Mouse (Mus musculus): ENCODE data around the gene Hax1.

Hax1 gene

DNA sequence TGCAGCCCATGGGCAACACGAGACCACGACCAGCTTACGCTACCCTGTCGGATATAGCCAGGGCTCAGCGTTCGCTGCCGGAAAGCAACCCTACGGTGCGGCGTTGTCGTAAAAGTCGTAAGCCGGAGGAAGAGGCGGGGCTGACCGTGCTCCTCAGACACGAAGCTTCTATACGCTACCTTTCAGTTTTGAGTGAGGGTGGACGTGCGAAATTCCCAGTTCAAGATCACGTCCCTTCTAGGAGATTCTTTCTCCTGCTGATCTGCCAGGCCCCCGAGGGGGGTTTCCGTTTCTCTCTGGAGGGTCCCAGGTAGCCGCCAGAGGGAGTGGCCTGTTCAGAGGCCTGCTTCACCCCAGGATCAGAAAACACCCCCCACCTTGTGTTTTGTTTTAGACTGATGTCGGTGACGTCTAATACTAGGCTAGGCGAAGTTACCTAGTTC, at the start of gene Hax1:
TSS of gene Hax1 (minus strand) at position 169 of the 443 bp plus-strand sequence.
- DNase-seq (ENCODE audit: extremely low spot score, low spot score) = peak; percentile 95

DNA sequence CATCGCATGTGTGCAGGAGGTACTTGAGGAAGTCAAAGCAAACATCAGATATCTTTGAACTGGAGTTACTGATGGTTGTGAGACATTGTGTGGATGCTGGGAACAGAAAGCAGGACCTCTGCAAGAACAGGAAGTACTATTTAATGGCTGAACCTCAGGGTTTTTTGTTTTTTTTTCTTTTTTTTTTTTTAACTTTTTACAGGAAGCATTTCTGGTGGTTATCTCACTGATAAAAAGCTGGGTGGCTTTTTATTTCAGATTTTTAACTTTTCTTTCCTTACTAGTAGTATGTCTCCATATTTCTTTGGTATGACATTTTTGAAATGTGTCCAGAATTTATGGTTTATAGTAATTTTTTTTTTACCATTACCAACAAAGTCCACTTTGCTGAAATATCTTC, 37.7 kb upstream of the Hax1 start:
- no peak for DNase-seq (ENCODE audit: extremely low spot score, low spot score)

DNA sequence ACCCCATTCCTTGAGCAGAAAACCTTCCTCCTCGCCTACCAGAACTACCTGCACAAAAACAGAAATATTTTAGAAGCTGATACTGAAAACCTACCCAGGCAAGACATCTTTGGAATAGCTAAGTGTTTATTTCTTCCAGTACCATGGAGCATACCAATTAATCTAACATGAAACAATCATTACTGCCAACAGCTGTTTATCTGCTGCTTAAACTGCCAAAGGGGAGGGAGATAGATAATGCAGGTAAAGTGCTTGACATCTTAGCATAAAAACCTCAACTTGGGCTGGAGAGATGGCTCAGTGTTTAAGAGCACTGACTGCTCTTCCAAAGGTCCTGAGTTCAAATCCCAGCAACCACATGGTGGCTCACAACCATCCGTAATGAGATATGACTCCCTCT, 36.1 kb upstream of the Hax1 start:
- DNase-seq (ENCODE audit: extremely low spot score, low spot score) = no peak

DNA sequence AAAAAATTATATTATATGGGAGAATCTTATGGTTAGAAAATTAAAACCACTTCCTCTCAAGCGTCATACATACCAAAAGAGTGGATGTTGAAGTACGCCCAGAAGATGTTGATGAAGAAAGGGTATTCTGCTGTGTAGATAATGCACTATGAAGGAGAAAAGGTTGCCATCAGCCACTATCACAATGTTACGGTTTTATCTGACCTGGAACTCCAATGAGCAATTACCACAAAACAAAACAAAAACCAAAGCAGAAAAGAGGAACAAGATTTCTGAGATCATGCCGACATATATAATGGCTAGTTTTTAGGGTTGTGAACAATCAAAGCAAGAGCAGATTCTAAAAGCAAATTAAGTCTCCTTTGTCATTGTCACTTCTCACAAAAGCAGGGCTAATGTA, 18.0 kb upstream of the Hax1 start:
- no peak for DNase-seq (ENCODE audit: extremely low spot score, low spot score)

DNA sequence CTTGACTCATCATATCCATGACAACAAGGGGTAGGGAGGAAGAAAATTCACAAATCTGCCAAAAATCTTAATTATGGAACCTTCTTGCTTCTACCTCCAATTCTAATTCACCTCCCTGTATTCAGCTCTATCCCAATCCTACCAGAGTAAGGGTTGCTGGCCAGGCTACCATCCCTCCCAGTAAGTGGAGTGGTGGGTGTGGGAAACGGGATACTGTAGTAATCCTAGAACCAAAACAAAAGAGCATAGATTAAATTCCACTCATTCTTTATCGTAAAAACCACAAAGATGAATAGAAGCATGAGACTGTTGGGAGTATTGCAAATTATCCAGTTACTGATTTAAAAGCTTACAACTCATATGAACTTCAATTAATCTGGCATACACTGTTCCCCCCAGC, 11.7 kb upstream of the Hax1 start:
- no peak for DNase-seq (ENCODE audit: extremely low spot score, low spot score)

DNA sequence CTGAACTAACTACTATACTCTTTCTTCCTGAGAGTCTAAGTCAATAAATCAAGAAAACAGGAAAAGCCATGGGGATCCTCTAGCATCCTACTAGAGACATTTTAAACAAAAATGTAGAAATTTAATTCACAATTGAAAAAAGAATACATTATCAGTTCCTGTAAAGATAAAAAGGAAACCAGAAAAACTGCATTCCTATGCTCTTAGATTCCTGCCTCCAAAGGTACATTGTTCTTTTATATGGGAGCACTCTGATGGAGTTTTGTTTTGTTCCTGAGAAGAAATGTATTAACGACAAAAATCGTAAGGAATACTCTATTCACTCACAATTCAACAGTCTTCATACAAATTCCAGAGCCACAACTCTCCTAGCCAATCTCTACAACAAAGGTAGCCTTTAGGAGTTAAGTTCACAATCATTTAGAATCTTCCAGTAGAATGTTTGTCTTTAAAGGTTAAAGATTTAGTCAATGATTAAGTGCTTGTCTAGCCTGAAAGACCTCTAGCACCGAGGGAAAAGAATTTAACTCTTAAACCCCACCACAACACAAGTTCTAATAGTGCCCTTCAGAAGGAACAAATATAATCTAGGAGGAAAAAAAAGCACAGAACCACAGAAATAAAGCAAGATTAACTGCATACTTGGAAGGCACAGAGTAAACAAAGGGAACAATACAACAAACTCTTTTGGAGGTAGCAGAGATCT, 5.7 kb upstream of the Hax1 start:
- DNase-seq (ENCODE audit: extremely low spot score, low spot score) = no peak

DNA sequence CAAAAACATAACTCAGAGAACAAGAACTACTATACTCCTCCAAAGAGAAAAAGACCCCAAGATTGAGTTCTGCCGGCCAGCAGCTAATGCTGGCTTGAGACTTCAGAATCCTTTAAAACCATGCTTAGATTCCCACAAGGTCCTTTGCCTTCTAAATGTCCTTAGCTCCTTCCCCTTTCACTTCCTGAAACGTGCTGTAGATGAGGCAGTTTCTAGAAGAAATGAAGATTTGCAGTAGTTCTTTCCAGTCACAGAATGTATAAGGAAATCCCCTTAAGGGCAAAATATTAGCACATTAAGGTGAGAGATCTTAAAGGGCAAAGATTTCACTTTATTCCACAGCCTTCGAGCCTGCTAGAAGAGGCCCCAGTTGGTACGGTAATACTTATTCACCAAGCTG, 1.2 kb upstream of the Hax1 start:
- DNase-seq (ENCODE audit: extremely low spot score, low spot score) = no peak

DNA sequence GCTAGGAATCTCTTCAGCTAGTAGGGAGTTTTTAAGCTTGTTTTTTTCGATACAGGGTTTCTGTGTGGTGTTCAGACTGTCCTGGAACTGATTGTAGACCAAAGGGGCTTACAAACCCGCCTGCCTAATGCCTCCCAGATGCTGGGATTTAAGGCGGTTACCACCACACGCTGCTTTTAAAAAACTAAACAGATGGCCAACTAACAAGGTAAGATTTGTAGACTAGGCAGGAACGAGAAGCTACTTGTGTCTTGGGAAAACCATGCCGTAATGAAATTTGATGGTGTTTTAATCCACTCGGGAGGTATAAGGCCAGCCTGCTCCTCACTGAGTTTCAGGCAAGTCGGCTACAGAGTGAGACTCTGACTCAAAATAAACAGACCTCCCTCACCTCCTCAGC, 510 bp upstream of the Hax1 start:
- peak; percentile 48 for DNase-seq (ENCODE audit: extremely low spot score, low spot score)

DNA sequence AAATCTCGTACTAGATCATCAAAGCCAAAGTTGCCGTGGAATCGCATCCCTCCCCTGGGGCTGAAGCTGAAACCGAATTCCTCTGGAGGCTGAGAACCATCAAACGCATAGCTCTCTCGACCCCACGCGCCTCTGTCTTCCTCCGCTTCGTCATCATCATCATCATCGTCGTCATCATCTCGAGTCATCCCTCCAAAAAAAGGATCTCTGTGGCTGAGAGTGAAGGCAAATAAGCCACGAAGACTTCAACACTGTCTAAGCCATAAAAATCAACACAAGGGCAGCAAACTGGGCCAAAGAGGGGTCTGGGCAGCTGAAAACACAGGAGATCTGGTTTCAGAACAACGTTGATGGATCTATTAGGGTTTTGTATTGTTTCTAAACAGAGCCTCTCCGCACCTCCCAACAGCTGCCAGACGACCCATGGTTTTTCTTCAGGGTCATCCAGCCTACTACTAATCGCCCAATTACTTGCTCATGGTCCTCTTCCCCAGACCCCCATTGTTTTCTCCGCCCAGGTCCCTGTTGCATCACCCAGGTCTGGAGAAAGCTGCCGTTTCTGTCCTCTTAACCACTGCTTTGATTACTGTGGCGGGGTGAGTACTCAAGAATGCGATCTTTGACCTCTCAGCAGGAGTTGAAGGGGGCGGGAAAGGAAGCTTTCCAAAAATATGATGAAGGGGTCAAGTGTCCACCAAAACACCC, 637 bp downstream of the Hax1 start:
- no peak for DNase-seq (ENCODE audit: extremely low spot score, low spot score)

DNA sequence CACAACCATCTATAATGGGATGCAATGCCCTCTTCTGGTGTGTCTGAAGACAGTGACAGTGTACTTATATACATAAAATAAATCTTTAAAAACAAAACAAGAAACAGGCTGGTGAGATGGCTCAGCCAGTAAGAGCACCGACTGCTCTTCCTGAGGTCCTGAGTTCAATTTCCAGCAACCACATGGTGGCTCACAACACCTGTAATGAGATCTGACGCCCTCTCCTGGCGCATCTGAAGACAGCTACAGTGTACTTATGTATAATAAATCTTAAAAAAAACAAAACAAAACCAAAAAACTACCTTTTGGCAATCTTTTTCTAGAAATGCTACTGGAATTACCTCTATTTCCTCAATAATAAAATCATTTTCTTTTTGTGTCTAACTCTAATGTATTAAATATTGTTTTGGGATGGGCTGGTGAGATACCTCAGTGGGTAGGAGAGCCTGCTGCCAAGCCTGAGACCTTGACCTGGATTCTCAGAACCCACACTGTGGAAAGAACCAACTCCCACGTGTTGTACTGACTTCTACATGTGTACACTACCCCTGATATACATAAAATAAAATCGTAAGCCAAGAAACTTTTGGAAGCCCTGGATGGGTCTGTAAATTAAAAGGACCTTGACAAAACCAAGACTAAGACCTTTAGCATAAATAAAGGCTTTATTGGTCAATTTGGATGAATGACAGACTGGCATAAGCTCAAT, 3.6 kb downstream of the Hax1 start:
- no peak for DNase-seq (ENCODE audit: extremely low spot score, low spot score)

DNA sequence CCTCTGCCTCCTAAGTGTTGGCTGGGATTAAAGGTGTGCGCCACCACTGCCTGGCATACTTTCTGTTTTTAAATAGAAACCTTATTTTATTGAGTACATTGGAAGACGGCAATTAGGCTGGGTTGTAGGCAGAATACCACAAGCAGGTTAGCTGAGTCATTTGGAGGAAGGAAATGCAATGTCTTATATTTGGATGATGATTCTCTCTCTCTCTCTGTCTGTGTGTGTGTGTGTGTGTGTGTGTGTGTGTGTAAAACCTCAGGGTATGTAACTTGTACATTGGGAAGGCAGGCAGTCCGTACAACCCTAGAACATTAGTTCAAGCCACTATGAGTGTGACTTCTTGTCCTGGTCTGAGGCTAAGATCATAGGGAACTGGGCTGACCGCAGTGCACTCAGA, 10.8 kb downstream of the Hax1 start:
- DNase-seq (ENCODE audit: extremely low spot score, low spot score) = no peak

DNA sequence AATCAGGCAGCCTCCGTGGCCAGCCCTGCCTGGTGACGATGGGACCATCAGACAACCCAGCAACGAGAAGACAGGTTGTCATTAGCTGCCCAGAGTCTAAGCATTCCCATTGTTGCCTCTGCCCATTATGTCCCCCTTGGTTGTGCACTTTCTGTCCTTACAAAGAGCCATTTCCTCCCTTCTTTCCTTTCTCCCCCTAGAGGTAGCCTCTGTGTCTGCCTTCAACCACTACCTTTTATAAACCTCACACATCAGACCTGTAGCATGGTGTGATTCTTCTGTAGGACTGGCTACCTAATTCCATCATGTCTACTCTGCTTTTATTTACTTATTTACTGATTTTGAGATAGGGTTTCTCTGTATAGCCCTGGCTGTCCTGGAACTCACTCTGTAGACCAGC, 11.4 kb downstream of the Hax1 start:
- DNase-seq (ENCODE audit: extremely low spot score, low spot score) = no peak

DNA sequence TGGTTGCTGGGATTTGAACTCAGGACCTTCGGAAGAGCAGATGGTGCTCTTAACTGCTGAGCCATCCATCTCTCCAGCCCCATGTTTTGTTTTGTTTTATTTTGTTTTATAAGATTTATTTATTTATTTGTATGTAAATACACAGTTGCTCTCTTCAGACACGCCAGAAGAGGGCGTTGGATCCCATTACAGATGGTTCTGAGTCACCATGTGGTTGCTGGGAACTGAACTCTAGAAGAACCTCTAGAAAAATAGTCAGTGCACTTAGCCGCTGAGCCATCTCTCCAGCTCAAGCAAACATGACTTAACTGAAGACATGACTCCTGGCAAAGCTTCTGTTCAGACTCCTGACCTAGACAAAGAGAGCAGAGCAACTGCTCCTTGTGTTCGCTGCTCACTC, 16.2 kb downstream of the Hax1 start:
- DNase-seq (ENCODE audit: extremely low spot score, low spot score) = no peak

DNA sequence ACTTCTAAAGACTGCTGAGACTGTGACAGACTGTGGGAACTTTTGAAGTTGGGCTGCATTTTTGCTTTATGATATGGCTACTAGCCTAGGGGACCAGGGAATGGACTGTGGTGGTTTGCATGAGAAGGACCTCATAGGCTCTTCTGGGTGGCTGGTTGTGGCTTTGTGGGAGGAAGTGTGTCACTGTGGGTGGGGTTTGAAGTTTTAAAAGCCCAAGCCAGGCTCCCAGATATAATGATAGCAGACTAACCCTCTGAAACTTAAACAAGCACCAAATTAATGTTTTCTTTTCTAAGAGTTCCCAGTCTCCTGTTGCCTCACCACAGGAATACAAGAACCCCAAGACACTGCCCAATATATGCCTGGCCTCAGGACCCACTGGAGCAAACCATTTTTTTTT, 21.7 kb downstream of the Hax1 start:
- no peak for DNase-seq (ENCODE audit: extremely low spot score, low spot score)

DNA sequence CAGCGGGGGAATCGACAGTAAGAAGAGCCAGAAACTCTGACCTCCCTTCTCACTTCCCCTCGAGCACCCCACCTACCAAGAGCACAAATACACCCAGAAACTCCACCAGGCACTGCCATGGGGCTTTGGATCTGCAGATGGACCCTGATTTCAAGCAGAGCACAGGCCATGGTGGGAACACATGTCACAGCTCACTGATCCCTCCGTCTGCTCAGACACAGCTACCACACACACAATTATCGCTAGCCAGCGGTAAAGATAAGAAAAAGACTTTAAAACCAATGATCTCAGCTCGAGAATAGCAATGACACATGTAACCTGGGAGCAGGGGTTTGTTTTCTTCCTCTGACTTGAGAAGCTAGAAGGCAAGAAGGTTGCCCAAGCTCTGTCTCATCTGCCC, 30.1 kb downstream of the Hax1 start:
- no peak for DNase-seq (ENCODE audit: extremely low spot score, low spot score)

DNA sequence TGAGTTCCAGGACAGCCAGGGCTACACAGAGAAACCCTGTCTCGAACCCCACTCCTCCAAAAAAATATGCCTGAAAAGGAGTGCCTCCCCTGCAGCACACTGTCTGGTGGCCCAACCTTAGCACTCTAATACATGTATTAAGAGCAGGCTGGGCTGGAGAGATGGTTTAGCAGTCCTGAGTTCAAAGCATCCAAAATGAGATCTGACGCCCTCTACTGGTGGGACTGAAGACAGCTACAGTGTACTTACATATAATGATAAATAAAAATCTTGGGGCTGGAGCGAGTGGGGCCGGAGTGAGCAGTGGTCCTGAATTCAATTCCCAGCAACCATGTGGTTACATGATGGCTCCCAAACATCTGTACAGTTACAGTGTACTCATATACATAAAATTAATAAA, 31.6 kb downstream of the Hax1 start:
- no peak for DNase-seq (ENCODE audit: extremely low spot score, low spot score)

DNA sequence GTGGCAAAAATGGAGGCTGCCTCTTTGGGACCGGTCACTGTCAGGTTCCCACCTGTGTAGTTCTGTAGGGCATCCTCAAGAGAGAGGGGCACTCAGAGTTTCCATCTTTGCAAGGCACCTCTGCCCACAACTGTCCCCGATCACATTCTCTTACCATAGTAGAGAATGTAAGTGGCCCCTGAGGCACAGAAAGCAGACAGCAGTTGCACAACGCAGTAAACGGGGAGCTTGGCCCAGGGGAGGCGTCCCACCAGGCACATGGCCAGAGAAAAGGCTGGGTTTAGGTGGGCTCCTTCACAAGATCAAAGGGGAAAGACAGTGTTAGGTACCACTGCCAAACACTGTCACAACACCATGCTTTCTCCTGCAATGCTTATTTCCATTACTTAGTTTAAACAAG, 32.6 kb downstream of the Hax1 start:
- DNase-seq (ENCODE audit: extremely low spot score, low spot score) = no peak

DNA sequence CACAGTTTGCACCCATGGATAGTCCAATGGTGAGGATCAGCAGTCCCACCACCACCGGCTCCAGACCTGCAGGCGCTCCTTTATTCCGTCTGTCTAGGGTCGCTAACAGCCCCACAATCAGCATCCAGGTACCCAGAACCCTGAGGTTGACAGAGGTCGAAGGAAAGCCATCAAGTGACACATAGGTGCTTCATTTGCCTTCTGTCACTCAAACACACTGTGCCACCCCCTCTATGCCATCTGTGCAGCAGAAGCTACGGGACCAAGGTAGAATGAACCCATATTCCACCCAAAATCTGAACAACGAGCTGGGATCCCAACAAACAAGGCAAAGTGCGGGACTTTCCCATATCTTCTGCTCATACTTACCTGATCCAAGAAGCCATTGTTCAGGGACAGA, 33.0 kb downstream of the Hax1 start:
- DNase-seq (ENCODE audit: extremely low spot score, low spot score) = no peak

DNA sequence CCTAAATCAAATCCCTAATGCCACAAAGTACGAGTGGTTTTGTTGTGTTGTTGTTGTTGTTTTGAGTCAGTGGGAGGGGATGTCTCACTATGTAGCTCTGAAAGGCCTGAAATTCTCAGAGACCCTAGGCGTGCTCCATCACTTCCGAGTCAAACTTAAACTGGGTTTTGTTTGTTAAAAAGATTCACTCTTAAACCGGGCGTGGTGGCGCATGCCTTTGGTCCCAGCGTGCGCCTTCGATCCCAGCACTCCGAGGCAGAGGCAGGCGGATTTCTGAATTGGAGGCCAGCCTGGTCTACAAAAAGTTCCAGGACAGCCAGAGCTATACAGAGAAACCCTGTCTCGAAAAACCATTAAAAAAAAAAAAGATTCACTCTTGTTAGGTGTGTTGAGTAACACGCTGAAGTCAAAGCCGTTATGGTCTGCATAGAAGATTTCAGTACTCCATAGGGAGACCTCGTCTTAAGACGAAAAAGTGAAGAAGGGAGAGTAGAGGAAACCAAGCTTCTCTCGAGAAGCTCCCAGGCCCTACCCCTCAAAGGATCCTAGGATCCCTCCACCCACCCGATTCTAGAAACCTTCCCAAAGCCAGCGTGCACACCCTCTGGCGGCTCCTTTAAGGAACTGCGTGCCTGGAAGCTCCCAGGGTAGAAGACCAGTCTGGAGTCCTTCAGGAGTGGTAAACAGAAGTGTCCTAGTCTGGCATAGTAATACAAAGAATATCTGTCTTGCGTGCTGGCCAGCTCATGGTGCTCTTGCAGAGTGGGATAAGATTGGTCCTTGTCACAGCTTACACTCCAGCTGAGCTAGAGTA, 34.4 kb downstream of the Hax1 start:
- peak; percentile 61 for DNase-seq (ENCODE audit: extremely low spot score, low spot score)

DNA sequence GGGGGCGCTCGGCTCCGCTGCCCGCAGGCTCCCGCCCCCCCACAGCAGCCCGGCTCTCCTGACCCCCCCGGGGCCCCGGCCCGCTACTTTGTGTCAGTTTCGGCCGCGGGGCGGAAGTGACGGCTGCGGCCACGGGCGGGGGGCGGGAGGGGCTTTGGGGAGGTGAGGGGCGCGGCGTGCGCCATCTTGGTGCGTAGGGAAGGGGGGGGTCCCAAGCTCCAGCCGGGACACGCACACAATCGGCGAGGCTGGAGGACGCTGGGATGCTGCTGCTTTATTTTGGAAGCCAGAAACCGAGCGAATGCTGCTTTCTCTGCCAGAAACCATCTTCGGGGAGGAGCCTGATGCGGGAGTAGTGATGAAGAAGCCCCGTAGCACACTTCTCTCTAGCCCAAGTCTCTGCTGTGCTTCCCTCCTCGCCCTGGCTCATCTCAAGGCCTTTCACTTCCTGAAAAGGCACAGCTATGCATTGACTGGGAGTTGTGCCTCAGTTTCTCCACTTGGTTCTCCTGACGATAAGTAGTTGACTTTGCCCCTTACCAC, 35.3 kb downstream of the Hax1 start, which contains the start of gene Atp8b2:
TSS of gene Atp8b2 (minus strand) at position 288 of the 543 bp plus-strand sequence.
- DNase-seq (ENCODE audit: extremely low spot score, low spot score) = peak; percentile 83

DNA sequence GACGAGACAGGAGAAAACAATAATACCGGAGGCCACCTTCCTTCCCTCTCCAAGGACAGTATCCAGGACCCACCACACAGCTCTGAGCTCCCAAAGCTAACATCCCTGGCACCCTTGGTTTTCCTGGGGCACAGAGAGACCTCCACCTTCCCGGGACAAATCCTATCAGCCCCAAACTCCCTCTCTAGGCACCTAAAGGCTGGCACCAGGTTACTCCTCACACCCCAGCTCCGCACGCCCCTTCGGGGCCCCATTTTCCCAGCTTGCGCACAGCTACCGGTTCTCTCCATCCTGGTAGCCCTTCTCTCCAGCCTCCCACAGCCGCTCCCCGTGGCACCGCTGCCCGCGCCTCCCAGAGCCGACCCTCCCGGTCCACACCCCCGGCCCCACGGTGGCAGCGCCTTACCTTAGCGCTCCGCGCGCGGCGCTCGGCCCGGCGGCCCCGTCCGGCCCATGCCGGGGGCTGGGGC, 35.8 kb downstream of the Hax1 start:
- DNase-seq (ENCODE audit: extremely low spot score, low spot score) = no peak

Measured in neural tube, embryonic 10.5 days (tissue).